Mouse (Mus musculus) CH12.LX (cell line): ENCODE measurements around the gene Fam219b. TPM values are rescaled to one million over a fixed set of nuclear protein-coding genes. Genes with fewer than 3 reads are reported as not detected.

Experiments used
- DNase-seq: peaks from one replicate; pipeline ENCODE4 v3.0.0-alpha.2; 2013; ENCODE audit errors: extremely low read depth
- H3K27ac ChIP-seq: 2 replicates; pipeline ENCODE4 v1.5.1; 2012; ENCODE audit warnings: low read depth, mild to moderate bottlenecking, control low read depth, moderate library complexity; ENCODE audit not compliant: insufficient read depth
- H3K27me3 ChIP-seq: replicated peaks from 2 replicates; pipeline ENCODE3; 2012; ENCODE audit warnings: inconsistent platforms
- H3K36me3 ChIP-seq, 2 experiments: replicated peaks in 1 of 2; 2 replicates each; pipeline versions ENCODE3 to v1.6.1; 2012; ENCODE audit warnings: inconsistent platforms in 1 of 2, low read length in 1 of 2, mild to moderate bottlenecking in 1 of 2, mixed read lengths in 1 of 2, moderate library complexity in 1 of 2; ENCODE audit not compliant: control insufficient read depth in 1 of 2, insufficient read depth in 1 of 2
- H3K4me1 ChIP-seq, 2 experiments: 2 replicates each; pipeline ENCODE4 v1.6.1; 2012; ENCODE audit warnings: inconsistent platforms in 1 of 2, moderate library complexity in 1 of 2; ENCODE audit not compliant: insufficient read depth in 2 of 2, control insufficient read depth in 1 of 2
- H3K4me2 ChIP-seq: 2 replicates; pipeline ENCODE4 v1.6.1; 2012; ENCODE audit warnings: low read depth, mild to moderate bottlenecking, control low read depth; ENCODE audit not compliant: poor library complexity, insufficient read depth, severe bottlenecking
- H3K4me3 ChIP-seq, 3 experiments: fragments of 150-350 bp in 1 of 3; sonication (generic) in 1 of 3; replicated peaks in 1 of 3; 2 replicates each; pipeline versions ENCODE3 to v1.5.1; 2011 to 2012; ENCODE audit warnings: low read depth in 2 of 3, low read length in 2 of 3, mild to moderate bottlenecking in 2 of 3, moderate library complexity in 2 of 3, control low read depth in 1 of 3, improper control_type of control experiment in 1 of 3, inconsistent platforms in 1 of 3, mixed read lengths in 1 of 3; ENCODE audit not compliant: poor library complexity in 1 of 3
- H3K79me2 ChIP-seq: replicated peaks from 2 replicates; pipeline ENCODE4 v1.6.1; 2012; ENCODE audit warnings: mild to moderate bottlenecking, moderate library complexity; ENCODE audit not compliant: control insufficient read depth, poor library complexity, insufficient read depth, severe bottlenecking; ENCODE audit errors: extremely low read depth
- H3K9ac ChIP-seq: 2 replicates; pipeline ENCODE4 v1.6.1; 2012; ENCODE audit warnings: low read depth, mild to moderate bottlenecking, control low read depth, moderate library complexity; ENCODE audit not compliant: insufficient read depth
- H3K9me3 ChIP-seq: replicated peaks from 2 replicates; pipeline ENCODE3; 2012; ENCODE audit warnings: low read length, inconsistent platforms, mixed read lengths
- BHLHE40 ChIP-seq: IDR thresholded peaks from 2 replicates; pipeline ENCODE4 v1.6.1; 2011; ENCODE audit warnings: mild to moderate bottlenecking, low read depth, low read length, improper control_type of control experiment
- CHD1 ChIP-seq: IDR thresholded peaks from 2 replicates; pipeline ENCODE4 v1.6.1; 2012; ENCODE audit warnings: low read depth, low read length, improper control_type of control experiment, inconsistent platforms
- CHD2 ChIP-seq: IDR thresholded peaks from 2 replicates; pipeline ENCODE4 v1.6.1; 2011; ENCODE audit warnings: low read length, improper control_type of control experiment
- CTCF ChIP-seq, 2 experiments: IDR thresholded peaks in 1 of 2; conservative IDR thresholded peaks in 1 of 2; 2 replicates each; pipeline ENCODE4 v1.5.1; 2011 to 2012; ENCODE audit warnings: low read depth in 2 of 2, low read length in 2 of 2, improper control_type of control experiment in 1 of 2, inconsistent platforms in 1 of 2, mild to moderate bottlenecking in 1 of 2, moderate library complexity in 1 of 2
- E2F4 ChIP-seq: IDR thresholded peaks from 2 replicates; pipeline ENCODE4 v1.6.1; 2011; ENCODE audit warnings: low read depth, low read length, improper control_type of control experiment; ENCODE audit not compliant: insufficient replicate concordance
- IRF4 ChIP-seq: IDR thresholded peaks from 2 replicates; pipeline ENCODE4 v1.6.1; 2014; ENCODE audit warnings: low read depth, mild to moderate bottlenecking, inconsistent platforms, low read length, improper control_type of control experiment
- MAFK ChIP-seq: IDR thresholded peaks from 2 replicates; pipeline ENCODE4 v1.6.1; 2011; ENCODE audit warnings: low read length, improper control_type of control experiment; ENCODE audit not compliant: insufficient replicate concordance
- MAX ChIP-seq: IDR thresholded peaks from 2 replicates; pipeline ENCODE4 v1.6.1; 2011; ENCODE audit warnings: low read length, improper control_type of control experiment
- MAZ ChIP-seq: IDR thresholded peaks from 2 replicates; pipeline ENCODE4 v1.6.1; 2012; ENCODE audit warnings: low read depth, mild to moderate bottlenecking, inconsistent platforms, low read length, improper control_type of control experiment, moderate library complexity
- MXI1 ChIP-seq: IDR thresholded peaks from 2 replicates; pipeline ENCODE4 v1.6.1; 2011; ENCODE audit warnings: mild to moderate bottlenecking, low read depth, low read length, improper control_type of control experiment
- POLR2A ChIP-seq: IDR thresholded peaks from 2 replicates; pipeline ENCODE4 v1.6.1; 2011; ENCODE audit warnings: low read depth, mild to moderate bottlenecking, improper control_type of control experiment, low read length
- POLR2AphosphoS2 ChIP-seq: IDR thresholded peaks from 2 replicates; pipeline ENCODE4 v1.6.1; 2011; ENCODE audit warnings: low read depth, low read length, improper control_type of control experiment
- RAD21 ChIP-seq: IDR thresholded peaks from 2 replicates; pipeline ENCODE4 v1.6.1; 2011; ENCODE audit warnings: low read depth, mild to moderate bottlenecking, low read length, improper control_type of control experiment, moderate library complexity
- RCOR1 ChIP-seq: conservative IDR thresholded peaks from 2 replicates; pipeline ENCODE4 v1.6.1; 2012; ENCODE audit warnings: low read depth, mild to moderate bottlenecking, inconsistent platforms, low read length, improper control_type of control experiment
- SMC3 ChIP-seq: IDR thresholded peaks from 2 replicates; pipeline ENCODE4 v1.6.1; 2011; ENCODE audit warnings: low read depth, low read length, improper control_type of control experiment
- TCF12 ChIP-seq: IDR thresholded peaks from 2 replicates; pipeline ENCODE4 v1.6.1; 2014; ENCODE audit warnings: low read depth, mild to moderate bottlenecking, inconsistent platforms, low read length, improper control_type of control experiment
- USF1 ChIP-seq: IDR thresholded peaks from 2 replicates; pipeline ENCODE4 v1.6.1; 2014; ENCODE audit warnings: low read depth, mild to moderate bottlenecking, inconsistent platforms, low read length, improper control_type of control experiment
- ZC3H11A ChIP-seq: IDR thresholded peaks from 2 replicates; pipeline ENCODE4 v1.6.1; 2012; ENCODE audit warnings: low read depth, mild to moderate bottlenecking, inconsistent platforms, low read length, improper control_type of control experiment
- ZMIZ1 ChIP-seq: IDR thresholded peaks from 2 replicates; pipeline ENCODE4 v1.6.1; 2012; ENCODE audit warnings: low read depth, mild to moderate bottlenecking, inconsistent platforms, low read length, improper control_type of control experiment
- dilution Hi-C: fragments of 300-500 bp; cut with MboI; formaldehyde crosslinking; loops from 2 replicates; pipeline ENCODE4 v1.14.3; 2020; ENCODE audit warnings: low sequenced_read_pairs; ENCODE audit not compliant: extremely low pct_unique_long_range_greater_than_20kb, extremely low pct_ligation_motif_present
- in situ Hi-C: fragments of 300-500 bp; cut with MboI; formaldehyde crosslinking; loops from 3 replicates; pipeline ENCODE4 v1.14.3; 2019; ENCODE audit warnings: low sequenced_read_pairs, low pct_ligation_motif_present, low pct_unique_long_range_greater_than_20kb, mixed read lengths
- polyA plus RNA-seq: library from polyadenylated mRNA; unstranded; fragments of >175 nt; gene quantifications from 2 replicates; pipeline ENCODE4 v1.2.1, GENCODE M21; 2012; ENCODE audit warnings: low read depth; ENCODE audit not compliant: insufficient read length
- total RNA-seq, 2 experiments: library from RNA; depleted of rRNA; stranded (reverse); fragments of 300-350 nt in 1 of 2; fragments of >200 nt in 1 of 2; gene quantifications; 2 replicates each; pipeline ENCODE4 v1.2.3; 2012 to 2014

The Fam219b gene
- total and polyA plus RNA-seq, 3 experiments = 8.3 to 10.6 (median 9.2) TPM

GRCm38 (mm10) chr9:57565741-57566221 is 28.5 kb downstream of the Fam219b start:
- no peak for TF ChIP-seq MXI1
- no peak for TF ChIP-seq RCOR1
- TF ChIP-seq ZC3H11A = no peak
- TF ChIP-seq MAZ = no peak
- no peak for TF ChIP-seq POLR2AphosphoS2
- TF ChIP-seq CHD2 = no peak
- no peak for TF ChIP-seq MAFK
- no peak for TF ChIP-seq IRF4
- no peak for TF ChIP-seq ZMIZ1
- TF ChIP-seq TCF12 = no peak
- TF ChIP-seq BHLHE40 = no peak
- TF ChIP-seq POLR2A = no peak
- no peak for TF ChIP-seq RAD21
- no peak for TF ChIP-seq E2F4
- TF ChIP-seq MAX = no peak
- TF ChIP-seq SMC3 = no peak
- no peak for TF ChIP-seq CHD1
- TF ChIP-seq, all 38 proteins: peak for 0
- no peak for DNase-seq
- peaks cover 66% of the 10 kb centered on the region for H3K79me2 ChIP-seq
- no peak overlapping the region for H3K9ac ChIP-seq
- H3K9me3 ChIP-seq = no peaks in the 10 kb centered on the region
- H3K27ac ChIP-seq = no peak overlapping the region
- H3K36me3 ChIP-seq = peaks cover 36 to 55% of the 10 kb centered on the region in 2 experiments
- H3K4me2 ChIP-seq = no peak overlapping the region
- H3K4me1 ChIP-seq = peaks cover 15 to 47% of the 10 kb centered on the region in 2 experiments
- H3K4me3 ChIP-seq = no peak overlapping the region
- H3K27me3 ChIP-seq = no peaks in the 10 kb centered on the region
- dilution Hi-C loops = no loop called here
- in situ Hi-C loops = no loop called here

- Histone ChIP-seq H3K4me1 (peaks cover 15 to 47% of the 10 kb centered on the region in 2 experiments), H3K79me2 (peaks cover 59% of the 10 kb centered on the region)
Observed at GRCm38 (mm10) chr9:57566846-57567245, 29.5 kb downstream of the Fam219b start.

More at GRCm38 (mm10) chr9:57566846-57567245, 29.5 kb downstream of the Fam219b start:
- peak; percentile 38 for DNase-seq
- Histone ChIP-seq H3K4me2 (no peak overlapping the region), H3K27me3 (no peaks in the 10 kb centered on the region), H3K9ac (no peak overlapping the region), H3K9me3 (no peaks in the 10 kb centered on the region), H3K4me3 (no peak overlapping the region), H3K27ac (no peak overlapping the region), H3K36me3 (peaks cover 41 to 64% of the 10 kb centered on the region in 2 experiments)
- in situ Hi-C loops (no loop called here), dilution Hi-C loops (no loop called here)
- TF ChIP-seq CTCF (conservative IDR thresholded peaks at IDR 0.05 in 1 of 2, IDR thresholded peaks at IDR 0.05 in 1 of 2; ENCODE audit: low read depth in 2 of 2, low read length in 2 of 2) = peak; percentile 28 to 76; a peak in 2 of 4 replicates
- 0 out of 2 replicates have a peak, but pooled peaks have one; percentile 6 for TF ChIP-seq IRF4
- TF ChIP-seq MAZ = no peak
- TF ChIP-seq E2F4 = no peak
- peak; percentile 33; the same call in 1 of the 2 replicates for TF ChIP-seq SMC3
- TF ChIP-seq USF1 = no peak
- peak; percentile 5; the same call in 1 of the 2 replicates for TF ChIP-seq RAD21
